Mouse (Mus musculus) limb, embryonic 11.5 days (tissue): ENCODE measurements at regions not wholly inside any gene's neighbourhood (a gene's known extent, or its start where the extent isn't known, plus 50 kb on each side); places are given as distances from the start of the nearest gene placed in this dataset.

Experiments
- ATAC-seq: fragments of 200-750 bp; cut with Nextera tagmentation; 2 replicates; pipeline ENCODE4 v1.8.0; 2017; ENCODE audit warnings: low read depth; ENCODE audit not compliant: insufficient number of reproducible peaks, low FRiP score, low TSS enrichment
- DNase-seq: peaks from one replicate; pipeline ENCODE4 v3.0.0-alpha.2; 2015; ENCODE audit warnings: low spot score
- H3K27ac ChIP-seq: fragments of 300-500 bp; sonication (generic); replicated peaks from 2 replicates; pipeline ENCODE4 v1.5.1; 2014; ENCODE audit warnings: low read depth, mild to moderate bottlenecking, low read length
- H3K27me3 ChIP-seq: fragments of 300-500 bp; sonication (generic); 2 replicates; pipeline ENCODE4 v1.6.1; 2014; ENCODE audit warnings: mild to moderate bottlenecking, low read length, mixed read lengths; ENCODE audit not compliant: control insufficient read depth, insufficient read depth
- H3K36me3 ChIP-seq: fragments of 300-500 bp; sonication (generic); 2 replicates; pipeline ENCODE4 v1.6.1; 2014; ENCODE audit warnings: mild to moderate bottlenecking, low read length, moderate library complexity, mixed read lengths; ENCODE audit not compliant: control insufficient read depth, insufficient read depth
- H3K4me1 ChIP-seq: fragments of 300-500 bp; sonication (generic); 2 replicates; pipeline ENCODE4 v1.6.1; 2014; ENCODE audit warnings: low read length, mixed read lengths; ENCODE audit not compliant: control insufficient read depth, insufficient read depth
- H3K4me2 ChIP-seq: fragments of 300-500 bp; sonication (generic); 2 replicates; pipeline ENCODE4 v1.6.1; 2014; ENCODE audit warnings: low read depth, mild to moderate bottlenecking, moderate library complexity; ENCODE audit not compliant: severe bottlenecking
- H3K4me3 ChIP-seq: fragments of 300-500 bp; sonication (generic); 2 replicates; pipeline ENCODE4 v1.5.1; 2014; ENCODE audit warnings: low read depth, low read length
- H3K9ac ChIP-seq: fragments of 300-500 bp; sonication (generic); 2 replicates; pipeline ENCODE4 v1.6.1; 2014; ENCODE audit warnings: mild to moderate bottlenecking, low read length
- H3K9me3 ChIP-seq: fragments of 300-500 bp; sonication (generic); 2 replicates; pipeline ENCODE4 v1.6.1; 2016; ENCODE audit warnings: low read length; ENCODE audit not compliant: control insufficient read depth
- WGBS: fragments of 180-500 bp; shearing (Covaris S2); extraction: QIAGEN DNeasy Blood & Tissue Kit; methylation state at CpG from one replicate; pipeline ENCODE4 v1.1.7; 2014; 5-methylcytosine and 5-hydroxymethylcytosine counted together

- Histone ChIP-seq H3K9ac (no peak overlapping the region), H3K36me3 (no peaks in the 10 kb centered on the region), H3K9me3 (no peaks in the 10 kb centered on the region), H3K27me3 (no peaks in the 10 kb centered on the region), H3K27ac (no peak overlapping the region), H3K4me3 (no peak overlapping the region), H3K4me1 (no peaks in the 10 kb centered on the region), H3K4me2 (no peak overlapping the region)
- 84% methylated on average over 3 of the region's 3 CpGs for WGBS
- no peak for DNase-seq
- no peak for ATAC-seq
These were observed 63.9 kb upstream of the Gm21897 start for GRCm38 (mm10) chr16:15253348-15253693.

- WGBS, result 85% methylated on average over 2 of the region's 2 CpGs
- H3K36me3 ChIP-seq, result no peaks in the 10 kb centered on the region
- ATAC-seq, result no peak
- no peaks in the 10 kb centered on the region for H3K27me3 ChIP-seq
- H3K4me1 ChIP-seq, result peaks cover 6% of the 10 kb centered on the region
- no peaks in the 10 kb centered on the region for H3K9me3 ChIP-seq
- H3K4me3 ChIP-seq, result no peak overlapping the region
- H3K27ac ChIP-seq, result no peak overlapping the region
- no peak for DNase-seq
- no peak overlapping the region for H3K4me2 ChIP-seq
- H3K9ac ChIP-seq, result no peak overlapping the region
These were observed 62.6 kb upstream of the Gm21897 start for GRCm38 (mm10) chr16:15254669-15255068.

- no peak overlapping the region for H3K4me2 ChIP-seq
- no peaks in the 10 kb centered on the region for H3K27me3 ChIP-seq
- no peak overlapping the region for H3K9ac ChIP-seq
- peaks cover 10% of the 10 kb centered on the region for H3K4me1 ChIP-seq
- ATAC-seq, result no peak
- no peak overlapping the region for H3K27ac ChIP-seq
- 41% methylated on average over 6 of the region's 6 CpGs for WGBS
- no peaks in the 10 kb centered on the region for H3K36me3 ChIP-seq
- H3K9me3 ChIP-seq, result no peaks in the 10 kb centered on the region
- H3K4me3 ChIP-seq, result no peak overlapping the region
- peak; percentile 33 for DNase-seq
These were observed 57.8 kb upstream of the Gm21897 start for GRCm38 (mm10) chr16:15259474-15259873.

- WGBS, result 76% methylated on average over 4 of the region's 4 CpGs
- no peak overlapping the region for H3K27ac ChIP-seq
These were observed 57.2 kb upstream of the Gm21897 start for GRCm38 (mm10) chr16:15260069-15260468.

More at GRCm38 (mm10) chr16:15260069-15260468, 57.2 kb upstream of the Gm21897 start:
- H3K36me3 ChIP-seq, result no peaks in the 10 kb centered on the region
- H3K4me2 ChIP-seq, result no peak overlapping the region
- H3K9me3 ChIP-seq, result no peaks in the 10 kb centered on the region
- no peak overlapping the region for H3K9ac ChIP-seq
- ATAC-seq (no peak), DNase-seq (no peak)
- H3K4me3 ChIP-seq, result no peak overlapping the region
- peaks cover 10% of the 10 kb centered on the region for H3K4me1 ChIP-seq
- H3K27me3 ChIP-seq, result no peaks in the 10 kb centered on the region
